Mouse (Mus musculus): Measurements from ENCODE around the gene Gpr84. TPM values are rescaled to one million over a fixed set of nuclear protein-coding genes. Genes with fewer than 3 reads are reported as not detected.

Gene Gpr84
- polyA plus RNA-seq, 1 experiment, result not detected

DNA sequence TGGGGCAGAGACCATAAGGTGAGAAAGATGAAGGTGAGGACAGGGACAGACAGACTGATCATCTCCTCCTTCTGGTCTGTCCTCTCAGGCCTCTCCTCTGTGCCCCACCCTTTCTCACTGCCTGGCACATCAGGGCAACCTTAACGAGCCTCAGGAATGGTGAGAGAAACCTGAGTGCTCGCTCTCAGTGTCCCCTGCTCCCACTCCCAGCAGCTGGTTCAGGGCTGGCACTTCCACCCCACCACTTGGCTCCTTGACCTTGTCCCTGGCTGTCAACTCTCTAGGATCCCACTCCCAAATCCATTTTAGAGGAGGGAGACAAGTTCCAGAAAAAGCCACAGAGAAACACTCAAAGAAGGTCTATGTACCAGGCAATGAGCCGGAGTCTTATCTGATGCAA lies 24.6 kb upstream of the Gpr84 start:
- Histone ChIP-seq H3K27ac (ENCODE audit: insufficient read depth, low read length) (no peak overlapping the region), H3K4me1 (ENCODE audit: control insufficient read depth, insufficient read depth, low read length) (peaks cover 6% of the 10 kb centered on the region)

DNA sequence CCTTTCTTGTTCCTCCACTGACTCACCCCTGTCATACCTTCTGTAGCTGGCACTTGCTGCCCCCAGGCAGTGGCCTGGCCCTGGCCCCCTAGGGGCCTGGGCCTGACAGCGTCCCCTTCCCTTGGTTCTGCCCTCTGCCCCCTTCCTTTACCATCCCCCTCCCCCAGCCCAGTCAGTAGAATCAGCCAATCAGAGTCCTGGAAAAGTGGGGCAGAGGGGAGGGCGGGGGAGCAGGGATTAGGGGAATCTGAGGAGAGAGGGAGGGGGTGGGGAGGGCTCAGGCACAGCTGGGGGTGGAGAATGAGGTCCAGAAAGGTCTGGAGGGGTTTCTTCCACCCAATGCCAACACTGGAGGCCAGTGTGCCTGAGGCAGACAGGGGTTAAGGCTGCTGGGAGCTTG lies 23.8 kb upstream of the Gpr84 start:
- peaks cover 4% of the 10 kb centered on the region; the same call in 1 of the 2 replicates for H3K36me3 ChIP-seq (ENCODE audit: control insufficient read depth, insufficient read depth, low read length, poor library complexity, severe bottlenecking)
- H3K9ac ChIP-seq (ENCODE audit: low read depth, poor library complexity, severe bottlenecking), result no peak overlapping the region
- H3K9me3 ChIP-seq (replicated peaks; ENCODE audit: control insufficient read depth, insufficient read depth, low read length, poor library complexity, severe bottlenecking), result no peaks in the 10 kb centered on the region
- no peak overlapping the region for H3K4me3 ChIP-seq (ENCODE audit: low read depth, low read length)
- H3K27me3 ChIP-seq (ENCODE audit: control insufficient read depth, insufficient read depth, low read length, poor library complexity, severe bottlenecking), result no peaks in the 10 kb centered on the region
- peaks cover 6% of the 10 kb centered on the region for H3K4me1 ChIP-seq (ENCODE audit: control insufficient read depth, insufficient read depth, low read length)
- TF ChIP-seq EP300 (IDR thresholded peaks at IDR 0.05; ENCODE audit: insufficient read depth, low read depth, low read length), result no peak
- TF ChIP-seq CTCF (IDR thresholded peaks at IDR 0.05; ENCODE audit: low read depth, low read length), result no peak
- TF ChIP-seq POLR2A (IDR thresholded peaks at IDR 0.05; ENCODE audit: insufficient read depth, low read length), result no peak
- no peak overlapping the region for H3K27ac ChIP-seq (ENCODE audit: insufficient read depth, low read length)

More for the DNA sequence above, 24.6 kb upstream of the Gpr84 start:
- no peak for TF ChIP-seq EP300 (IDR thresholded peaks at IDR 0.05; ENCODE audit: insufficient read depth, low read depth, low read length)
- no peak for TF ChIP-seq POLR2A (IDR thresholded peaks at IDR 0.05; ENCODE audit: insufficient read depth, low read length)
- TF ChIP-seq CTCF (IDR thresholded peaks at IDR 0.05; ENCODE audit: low read depth, low read length), result no peak
- no peaks in the 10 kb centered on the region for H3K9me3 ChIP-seq (replicated peaks; ENCODE audit: control insufficient read depth, insufficient read depth, low read length, poor library complexity, severe bottlenecking)
- H3K9ac ChIP-seq (ENCODE audit: low read depth, poor library complexity, severe bottlenecking), result no peak overlapping the region
- H3K36me3 ChIP-seq (ENCODE audit: control insufficient read depth, insufficient read depth, low read length, poor library complexity, severe bottlenecking), result peaks cover 4% of the 10 kb centered on the region; the same call in 1 of the 2 replicates
- H3K4me3 ChIP-seq (ENCODE audit: low read depth, low read length), result no peak overlapping the region
- H3K27me3 ChIP-seq (ENCODE audit: control insufficient read depth, insufficient read depth, low read length, poor library complexity, severe bottlenecking), result no peaks in the 10 kb centered on the region

DNA sequence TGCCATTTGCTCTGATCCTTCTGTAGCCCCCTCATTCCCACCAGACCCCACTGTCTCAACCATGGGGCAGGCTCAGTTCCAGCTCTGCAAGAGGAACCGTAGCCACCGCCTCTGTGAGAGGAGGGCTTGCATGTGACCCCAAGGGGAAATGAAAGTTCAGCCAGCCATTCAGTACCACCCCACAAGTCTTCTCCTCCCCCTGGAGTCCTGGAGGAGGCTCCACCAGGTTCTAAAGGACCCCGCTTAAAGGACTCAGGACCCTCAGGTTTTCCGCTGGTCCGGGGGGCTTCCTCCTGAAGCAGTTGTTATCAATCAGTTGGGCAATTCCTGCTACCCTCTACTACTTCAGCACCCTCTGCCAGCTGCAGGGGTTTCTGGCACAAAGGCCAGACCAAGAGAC lies 23.3 kb upstream of the Gpr84 start:
- H3K4me3 ChIP-seq (ENCODE audit: low read depth, low read length), result no peak overlapping the region

DNA sequence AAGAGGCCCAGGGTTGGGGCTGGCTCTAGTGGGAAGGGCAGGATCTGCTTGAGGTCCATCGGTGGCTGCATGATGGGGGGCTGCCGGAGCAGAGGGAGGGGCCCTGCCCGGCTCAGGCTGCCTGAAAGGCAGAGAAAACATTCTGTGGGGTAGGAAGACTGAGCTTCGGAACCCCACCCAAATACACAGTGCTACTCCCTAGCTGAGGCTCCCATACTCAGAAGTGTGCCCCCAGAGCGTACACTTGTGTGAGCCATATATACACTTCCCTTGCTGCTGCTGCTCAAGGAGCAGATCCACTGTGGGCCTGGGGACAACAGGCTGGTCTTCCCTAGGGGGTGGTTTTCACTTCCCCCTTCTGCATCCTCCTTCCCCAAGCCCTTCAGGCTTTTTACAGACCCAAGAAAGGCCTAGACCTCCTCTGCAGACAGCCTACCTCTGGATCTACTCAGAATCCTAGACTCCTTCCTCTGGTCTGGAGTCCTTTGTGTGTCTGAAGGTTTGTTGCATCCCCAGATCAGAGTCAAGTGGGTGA lies 22.7 kb upstream of the Gpr84 start:
- TF ChIP-seq POLR2A (IDR thresholded peaks at IDR 0.05; ENCODE audit: insufficient read depth, low read length) (no peak), EP300 (IDR thresholded peaks at IDR 0.05; ENCODE audit: insufficient read depth, low read depth, low read length) (no peak), CTCF (IDR thresholded peaks at IDR 0.05; ENCODE audit: low read depth, low read length) (no peak)
- Histone ChIP-seq H3K9ac (ENCODE audit: low read depth, poor library complexity, severe bottlenecking) (no peak overlapping the region), H3K27ac (ENCODE audit: insufficient read depth, low read length) (no peak overlapping the region), H3K9me3 (replicated peaks; ENCODE audit: control insufficient read depth, insufficient read depth, low read length, poor library complexity, severe bottlenecking) (no peaks in the 10 kb centered on the region), H3K27me3 (ENCODE audit: control insufficient read depth, insufficient read depth, low read length, poor library complexity, severe bottlenecking) (no peaks in the 10 kb centered on the region), H3K4me1 (ENCODE audit: control insufficient read depth, insufficient read depth, low read length) (peaks cover 4% of the 10 kb centered on the region), H3K4me3 (ENCODE audit: low read depth, low read length) (no peak overlapping the region), H3K36me3 (ENCODE audit: control insufficient read depth, insufficient read depth, low read length, poor library complexity, severe bottlenecking) (peaks cover 4% of the 10 kb centered on the region; the same call in 1 of the 2 replicates)

More for the DNA sequence above, 23.3 kb upstream of the Gpr84 start:
- H3K9ac ChIP-seq (ENCODE audit: low read depth, poor library complexity, severe bottlenecking), result no peak overlapping the region
- no peaks in the 10 kb centered on the region for H3K27me3 ChIP-seq (ENCODE audit: control insufficient read depth, insufficient read depth, low read length, poor library complexity, severe bottlenecking)
- no peak for TF ChIP-seq POLR2A (IDR thresholded peaks at IDR 0.05; ENCODE audit: insufficient read depth, low read length)
- TF ChIP-seq CTCF (IDR thresholded peaks at IDR 0.05; ENCODE audit: low read depth, low read length), result no peak
- TF ChIP-seq EP300 (IDR thresholded peaks at IDR 0.05; ENCODE audit: insufficient read depth, low read depth, low read length), result no peak
- peaks cover 6% of the 10 kb centered on the region for H3K4me1 ChIP-seq (ENCODE audit: control insufficient read depth, insufficient read depth, low read length)
- H3K36me3 ChIP-seq (ENCODE audit: control insufficient read depth, insufficient read depth, low read length, poor library complexity, severe bottlenecking), result peaks cover 4% of the 10 kb centered on the region; the same call in 1 of the 2 replicates
- H3K27ac ChIP-seq (ENCODE audit: insufficient read depth, low read length), result no peak overlapping the region
- no peaks in the 10 kb centered on the region for H3K9me3 ChIP-seq (replicated peaks; ENCODE audit: control insufficient read depth, insufficient read depth, low read length, poor library complexity, severe bottlenecking)

DNA sequence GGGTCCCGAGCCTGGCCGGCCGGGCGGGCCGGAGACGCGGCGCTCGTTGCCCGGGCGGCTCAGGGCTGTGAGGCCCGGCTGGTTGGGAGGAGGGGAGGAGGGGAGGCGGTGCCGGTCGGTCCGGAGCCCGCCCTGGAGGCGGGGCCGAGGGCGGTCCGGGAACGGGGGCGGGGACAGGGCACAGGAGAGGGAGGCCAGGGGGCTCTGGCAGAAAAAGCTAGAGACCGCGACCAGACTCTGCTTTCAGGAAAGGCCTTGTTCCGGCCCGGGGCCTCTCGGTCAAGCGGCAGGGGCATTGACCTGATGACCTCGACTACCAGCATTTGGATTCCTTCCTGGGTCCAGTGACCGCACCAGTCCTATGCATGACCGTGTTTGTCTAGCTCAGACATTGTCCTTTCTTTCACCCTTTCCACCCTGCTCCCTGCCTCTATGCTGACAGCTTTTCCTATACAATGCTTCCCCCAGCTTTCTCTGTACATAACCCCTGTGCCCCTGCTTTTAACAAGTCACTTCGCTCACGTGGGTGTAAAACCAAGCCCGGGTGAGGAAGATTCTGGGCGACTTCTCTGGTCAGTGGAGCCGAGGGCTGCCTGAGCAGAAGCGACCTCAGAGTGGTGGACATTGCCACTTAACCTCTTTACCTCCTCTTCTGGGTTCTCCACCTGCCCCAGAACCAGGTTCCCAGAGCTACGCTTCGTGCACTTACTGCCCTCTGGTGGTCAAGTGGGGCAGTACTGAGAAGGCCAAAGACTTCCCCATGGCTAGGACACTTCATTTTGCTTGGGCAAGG lies 13.2 kb upstream of the Gpr84 start:
- peak overlapping the region; percentile 90 for H3K9ac ChIP-seq (ENCODE audit: low read depth, poor library complexity, severe bottlenecking)
- H3K27ac ChIP-seq (ENCODE audit: insufficient read depth, low read length), result peak overlapping the region; percentile 23; the same call in 1 of the 2 replicates
- TF ChIP-seq CTCF (IDR thresholded peaks at IDR 0.05; ENCODE audit: low read depth, low read length), result peak; percentile 97
- TF ChIP-seq EP300 (IDR thresholded peaks at IDR 0.05; ENCODE audit: insufficient read depth, low read depth, low read length), result no peak
- TF ChIP-seq POLR2A (IDR thresholded peaks at IDR 0.05; ENCODE audit: insufficient read depth, low read length), result no peak
- no peaks in the 10 kb centered on the region for H3K9me3 ChIP-seq (replicated peaks; ENCODE audit: control insufficient read depth, insufficient read depth, low read length, poor library complexity, severe bottlenecking)
- peak overlapping the region; percentile 82 for H3K4me3 ChIP-seq (ENCODE audit: low read depth, low read length)
- peaks cover 3% of the 10 kb centered on the region for H3K36me3 ChIP-seq (ENCODE audit: control insufficient read depth, insufficient read depth, low read length, poor library complexity, severe bottlenecking)
- H3K4me1 ChIP-seq (ENCODE audit: control insufficient read depth, insufficient read depth, low read length), result peaks cover 7% of the 10 kb centered on the region
- H3K27me3 ChIP-seq (ENCODE audit: control insufficient read depth, insufficient read depth, low read length, poor library complexity, severe bottlenecking), result no peaks in the 10 kb centered on the region

DNA sequence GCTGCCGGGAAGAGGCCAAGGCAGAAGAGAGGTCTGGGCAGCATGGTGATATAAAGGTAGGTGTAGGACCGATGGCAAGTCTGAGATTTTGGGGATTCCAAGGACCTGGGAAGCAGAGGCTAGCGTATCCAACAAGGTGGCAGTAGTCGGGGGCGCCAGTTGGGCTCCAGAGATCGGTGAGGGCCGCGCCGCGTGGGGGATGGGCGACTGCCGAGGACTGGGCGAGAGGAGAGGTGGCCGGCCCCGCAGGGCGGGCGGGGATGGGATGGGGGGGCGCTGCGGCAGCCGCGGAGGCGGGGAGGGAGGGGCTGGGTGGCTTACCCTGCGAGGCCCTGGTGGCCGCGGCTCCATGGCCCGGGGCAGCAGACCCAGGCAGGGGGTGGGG lies 12.7 kb upstream of the Gpr84 start:
- peak overlapping the region; percentile 82 for H3K4me3 ChIP-seq (ENCODE audit: low read depth, low read length)
- peaks cover 3% of the 10 kb centered on the region for H3K36me3 ChIP-seq (ENCODE audit: control insufficient read depth, insufficient read depth, low read length, poor library complexity, severe bottlenecking)
- H3K27ac ChIP-seq (ENCODE audit: insufficient read depth, low read length), result no peak overlapping the region

More for the DNA sequence above, 12.7 kb upstream of the Gpr84 start:
- TF ChIP-seq POLR2A (IDR thresholded peaks at IDR 0.05; ENCODE audit: insufficient read depth, low read length) (no peak), CTCF (IDR thresholded peaks at IDR 0.05; ENCODE audit: low read depth, low read length) (no peak), EP300 (IDR thresholded peaks at IDR 0.05; ENCODE audit: insufficient read depth, low read depth, low read length) (no peak)
- Histone ChIP-seq H3K9me3 (replicated peaks; ENCODE audit: control insufficient read depth, insufficient read depth, low read length, poor library complexity, severe bottlenecking) (no peaks in the 10 kb centered on the region), H3K4me1 (ENCODE audit: control insufficient read depth, insufficient read depth, low read length) (peaks cover 7% of the 10 kb centered on the region), H3K27me3 (ENCODE audit: control insufficient read depth, insufficient read depth, low read length, poor library complexity, severe bottlenecking) (no peaks in the 10 kb centered on the region), H3K9ac (ENCODE audit: low read depth, poor library complexity, severe bottlenecking) (peak overlapping the region; percentile 90)
